Mouse (Mus musculus) CD4-positive, CD25-positive, alpha-beta regulatory T cell, adult 2 months (primary cell): ENCODE measurements around the gene H2bfm.
"Not testable (repeated sequence)": the region's sequence is repeated elsewhere in the genome, so short reads cannot be mapped to it uniquely, and the experiment has no call there.

Experiments
- DNase-seq: peaks from one replicate; pipeline ENCODE4 v3.0.0-alpha.2; 2012; ENCODE audit warnings: low read depth, low spot score

The H2bfm gene

GRCm38 (mm10) chrX:136927031-136927430 is at the start of gene H2bfm:
TSS of gene H2bfm (plus strand) at chrX:136927325.
- DNase-seq, result peak; percentile 31

- peak; percentile 43 for DNase-seq
Observed at GRCm38 (mm10) chrX:136895757-136896156, 31.4 kb upstream of the H2bfm start.

- DNase-seq, result no peak
Observed at GRCm38 (mm10) chrX:136904369-136904768, 22.8 kb upstream of the H2bfm start.

- peak; percentile 3 for DNase-seq
Observed at GRCm38 (mm10) chrX:136925863-136926262, 1.3 kb upstream of the H2bfm start.

GRCm38 (mm10) chrX:136937985-136938384 is 10.9 kb downstream of the H2bfm start:
- DNase-seq, result no peak

GRCm38 (mm10) chrX:136957583-136958279 is 30.6 kb downstream of the H2bfm start:
- DNase-seq, result peak; percentile 14

- not testable (repeated sequence) for DNase-seq
Observed at GRCm38 (mm10) chrX:136958300-136958699, 31.2 kb downstream of the H2bfm start.

DNA sequence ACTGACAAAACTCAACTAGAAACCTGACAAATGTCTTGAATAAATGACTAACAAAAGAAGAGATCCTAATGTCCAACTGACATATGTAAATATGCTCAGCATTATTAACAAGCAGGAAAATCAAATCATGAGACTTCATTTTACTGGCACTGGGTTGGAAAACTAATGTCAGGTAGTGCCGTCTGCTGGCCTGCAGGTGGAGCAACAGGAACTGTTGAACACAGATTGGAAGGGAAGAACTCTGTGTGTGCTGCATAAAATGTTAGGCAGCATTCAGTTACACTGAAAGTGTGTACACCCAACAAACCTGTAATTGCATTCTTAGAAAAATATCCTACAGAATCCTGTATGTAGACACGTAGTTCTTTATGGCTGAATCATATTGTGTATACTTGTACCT is 32.6 kb downstream of the H2bfm start:
- peak; percentile 32 for DNase-seq

DNA sequence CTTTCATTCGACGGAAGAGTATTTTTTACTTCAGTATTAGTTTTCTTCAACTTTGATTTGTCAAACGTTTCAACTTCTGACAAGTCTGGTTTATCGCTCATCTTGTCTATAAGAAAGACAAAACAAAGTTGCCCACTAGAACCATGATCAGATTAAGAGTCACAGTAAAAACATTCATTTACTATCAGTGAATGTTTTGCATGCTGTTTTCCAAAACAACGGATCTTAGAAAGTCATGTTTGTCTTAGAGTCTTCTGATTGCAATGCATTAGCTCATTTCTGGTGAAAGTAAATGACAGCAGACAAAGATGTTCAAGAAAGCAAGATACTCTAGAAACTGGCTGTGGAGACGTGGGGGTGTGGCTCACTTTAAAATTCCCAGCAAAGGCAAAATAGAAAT is 48.3 kb downstream of the H2bfm start, which contains the start of gene Tmsb15b2:
Tmsb15b2 (minus strand) TSS at position 101 of the 400 bp plus-strand sequence.
- not testable (repeated sequence) for DNase-seq

- peak; percentile 85 for DNase-seq
Observed at GRCm38 (mm10) chrX:136976424-136977084, 49.4 kb downstream of the H2bfm start, which contains the start of the genes Tmsb15l and Tmsb15b1. TSS of gene Tmsb15l (minus strand) at chrX:136976869. TSS of gene Tmsb15b1 (minus strand) at chrX:136976874.
